Mouse (Mus musculus): ENCODE measurements around the gene Hexb.

- TF ChIP-seq CTCF (IDR thresholded peaks at IDR 0.05; ENCODE audit: low read depth) (no peak), EP300 (IDR thresholded peaks at IDR 0.05; ENCODE audit: low read depth) (no peak)
Measured at GRCm38 (mm10) chr13:97238181-97238981, 40.2 kb upstream of the Hexb start.

Measured in liver, embryonic 14.5 days (tissue).